Mouse (Mus musculus): ENCODE data around the gene Sgsm2. TPM values are rescaled to one million over a fixed set of nuclear protein-coding genes. Genes with fewer than 3 reads are reported as not detected.

The Sgsm2 gene
- polyA plus RNA-seq, 1 experiment from 2014 or later: 0.87 TPM

GRCm38 (mm10) chr11:74894619-74895018, 2.2 kb downstream of the Sgsm2 start:
- no peaks in the 10 kb centered on the region for H3K27me3 ChIP-seq (ENCODE audit: insufficient read depth, low read length)
- no peak overlapping the region for H3K27ac ChIP-seq (ENCODE audit: low read depth)
- no peak overlapping the region for H3K9ac ChIP-seq (replicated peaks)
- TF ChIP-seq EP300 (IDR thresholded peaks at IDR 0.05; ENCODE audit: low read depth) (no peak), CTCF (IDR thresholded peaks at IDR 0.05; ENCODE audit: low read depth) (no peak)
- 78% methylated on average over 4 of the region's 4 CpGs for WGBS (ENCODE audit: insufficient replicate concordance)
- no peak for DNase-seq
- peaks cover 5% of the 10 kb centered on the region; the same call in 1 of the 2 replicates for H3K4me1 ChIP-seq (ENCODE audit: insufficient read depth)
- no peak for ATAC-seq
- no peak overlapping the region for H3K4me3 ChIP-seq (ENCODE audit: low read depth, low read length)
- H3K9me3 ChIP-seq (ENCODE audit: low read length): no peaks in the 10 kb centered on the region
- 0 out of 2 replicates have a peak, but pooled peaks cover 3% of the 10 kb centered on the region for H3K36me3 ChIP-seq (replicated peaks; ENCODE audit: insufficient read depth, low read length)
- H3K4me2 ChIP-seq (ENCODE audit: low read depth, low read length): no peak overlapping the region

- H3K4me2 ChIP-seq (ENCODE audit: low read depth, low read length): no peak overlapping the region
- 95% methylated on average over 10 of the region's 10 CpGs for WGBS (ENCODE audit: insufficient replicate concordance)
- no peak overlapping the region for H3K27ac ChIP-seq (ENCODE audit: low read depth)
- H3K9ac ChIP-seq (replicated peaks): no peak overlapping the region
- TF ChIP-seq CTCF (IDR thresholded peaks at IDR 0.05; ENCODE audit: low read depth) (no peak), EP300 (IDR thresholded peaks at IDR 0.05; ENCODE audit: low read depth) (no peak)
- H3K36me3 ChIP-seq (replicated peaks; ENCODE audit: insufficient read depth, low read length): no peaks in the 10 kb centered on the region
- no peaks in the 10 kb centered on the region for H3K9me3 ChIP-seq (ENCODE audit: low read length)
- DNase-seq: no peak
- no peak for ATAC-seq
- H3K27me3 ChIP-seq (ENCODE audit: insufficient read depth, low read length): no peaks in the 10 kb centered on the region
- H3K4me3 ChIP-seq (ENCODE audit: low read depth, low read length): no peak overlapping the region
- no peaks in the 10 kb centered on the region for H3K4me1 ChIP-seq (ENCODE audit: insufficient read depth)
Measured at GRCm38 (mm10) chr11:74883098-74883497, 13.8 kb downstream of the Sgsm2 start.

- Histone ChIP-seq H3K4me1 (ENCODE audit: insufficient read depth) (peaks cover 2% of the 10 kb centered on the region; the same call in 1 of the 2 replicates), H3K9ac (replicated peaks) (no peak overlapping the region)
- TF ChIP-seq CTCF (IDR thresholded peaks at IDR 0.05; ENCODE audit: low read depth) (no peak), EP300 (IDR thresholded peaks at IDR 0.05; ENCODE audit: low read depth) (no peak)
Measured at GRCm38 (mm10) chr11:74881979-74882378, 14.9 kb downstream of the Sgsm2 start.

GRCm38 (mm10) chr11:74880999-74881398, 15.9 kb downstream of the Sgsm2 start:
- H3K27me3 ChIP-seq (ENCODE audit: insufficient read depth, low read length): no peaks in the 10 kb centered on the region
- H3K9me3 ChIP-seq (ENCODE audit: low read length): no peaks in the 10 kb centered on the region
- H3K4me2 ChIP-seq (ENCODE audit: low read depth, low read length): no peak overlapping the region
- 82% methylated on average over 9 of the region's 9 CpGs for WGBS (ENCODE audit: insufficient replicate concordance)
- TF ChIP-seq CTCF (IDR thresholded peaks at IDR 0.05; ENCODE audit: low read depth) (no peak), EP300 (IDR thresholded peaks at IDR 0.05; ENCODE audit: low read depth) (no peak)
- H3K27ac ChIP-seq (ENCODE audit: low read depth): no peak overlapping the region
- H3K4me3 ChIP-seq (ENCODE audit: low read depth, low read length): no peak overlapping the region
- peaks cover 2% of the 10 kb centered on the region; the same call in 1 of the 2 replicates for H3K4me1 ChIP-seq (ENCODE audit: insufficient read depth)
- no peaks in the 10 kb centered on the region for H3K36me3 ChIP-seq (replicated peaks; ENCODE audit: insufficient read depth, low read length)
- H3K9ac ChIP-seq (replicated peaks): no peak overlapping the region
- ATAC-seq: no peak
- DNase-seq: no peak

More at GRCm38 (mm10) chr11:74881979-74882378, 14.9 kb downstream of the Sgsm2 start:
- H3K27ac ChIP-seq (ENCODE audit: low read depth): no peak overlapping the region
- WGBS (ENCODE audit: insufficient replicate concordance): 85% methylated on average over 14 of the region's 14 CpGs
- no peak for DNase-seq
- no peak overlapping the region for H3K4me2 ChIP-seq (ENCODE audit: low read depth, low read length)
- ATAC-seq: no peak
- no peaks in the 10 kb centered on the region for H3K27me3 ChIP-seq (ENCODE audit: insufficient read depth, low read length)
- no peaks in the 10 kb centered on the region for H3K36me3 ChIP-seq (replicated peaks; ENCODE audit: insufficient read depth, low read length)
- H3K4me3 ChIP-seq (ENCODE audit: low read depth, low read length): no peak overlapping the region
- no peaks in the 10 kb centered on the region for H3K9me3 ChIP-seq (ENCODE audit: low read length)

DNA sequence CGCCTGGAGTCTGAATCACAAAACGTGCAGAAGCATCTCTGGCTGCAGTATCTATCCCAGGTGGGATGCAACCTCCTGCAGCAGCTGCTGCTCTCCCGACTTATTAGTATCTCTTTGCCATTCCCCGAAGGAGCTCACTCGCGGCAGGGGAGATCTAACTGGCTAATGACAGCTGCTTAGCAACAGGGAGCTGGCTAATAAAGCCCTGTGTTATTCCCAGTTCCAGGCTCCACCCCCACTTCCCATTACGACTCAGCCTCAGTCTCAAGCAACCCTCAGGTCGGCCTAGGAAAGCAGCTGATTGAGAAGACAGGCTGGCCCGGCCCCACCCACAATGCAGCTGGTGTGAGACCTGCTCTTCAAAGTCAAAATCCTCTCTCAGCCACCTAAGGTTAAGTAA, 20.1 kb downstream of the Sgsm2 start:
- H3K9ac ChIP-seq (replicated peaks): no peak overlapping the region
- H3K4me1 ChIP-seq (ENCODE audit: insufficient read depth): peaks cover 6% of the 10 kb centered on the region; the same call in 1 of the 2 replicates
- H3K27me3 ChIP-seq (ENCODE audit: insufficient read depth, low read length): no peaks in the 10 kb centered on the region
- WGBS (ENCODE audit: insufficient replicate concordance): 23% methylated on average over 9 of the region's 9 CpGs
- H3K4me3 ChIP-seq (ENCODE audit: low read depth, low read length): no peak overlapping the region
- DNase-seq (no peak), ATAC-seq (no peak)
- TF ChIP-seq CTCF (IDR thresholded peaks at IDR 0.05; ENCODE audit: low read depth) (no peak), EP300 (IDR thresholded peaks at IDR 0.05; ENCODE audit: low read depth) (no peak)
- H3K4me2 ChIP-seq (ENCODE audit: low read depth, low read length): no peak overlapping the region
- no peaks in the 10 kb centered on the region for H3K36me3 ChIP-seq (replicated peaks; ENCODE audit: insufficient read depth, low read length)
- H3K27ac ChIP-seq (ENCODE audit: low read depth): no peak overlapping the region
- H3K9me3 ChIP-seq (ENCODE audit: low read length): no peaks in the 10 kb centered on the region

- Histone ChIP-seq H3K4me1 (ENCODE audit: insufficient read depth) (peaks cover 6% of the 10 kb centered on the region; the same call in 1 of the 2 replicates), H3K9ac (replicated peaks) (no peak overlapping the region), H3K27me3 (ENCODE audit: insufficient read depth, low read length) (no peaks in the 10 kb centered on the region), H3K4me3 (ENCODE audit: low read depth, low read length) (no peak overlapping the region), H3K36me3 (replicated peaks; ENCODE audit: insufficient read depth, low read length) (no peaks in the 10 kb centered on the region), H3K27ac (ENCODE audit: low read depth) (no peak overlapping the region), H3K4me2 (ENCODE audit: low read depth, low read length) (no peak overlapping the region), H3K9me3 (ENCODE audit: low read length) (no peaks in the 10 kb centered on the region)
- ATAC-seq (no peak), DNase-seq (no peak)
- 69% methylated on average over 3 of the region's 3 CpGs for WGBS (ENCODE audit: insufficient replicate concordance)
- TF ChIP-seq EP300 (IDR thresholded peaks at IDR 0.05; ENCODE audit: low read depth) (no peak), CTCF (IDR thresholded peaks at IDR 0.05; ENCODE audit: low read depth) (no peak)
Measured at GRCm38 (mm10) chr11:74874630-74875029, 22.2 kb downstream of the Sgsm2 start.

Data from liver, postnatal 0 days (tissue).